Mouse (Mus musculus): ENCODE measurements at regions not wholly inside any gene's neighbourhood (a gene's known extent, or its start where the extent isn't known, plus 50 kb on each side); places are given as distances from the start of the nearest gene placed in this dataset. TPM values are rescaled to one million over a fixed set of nuclear protein-coding genes. Genes with fewer than 3 reads are reported as not detected.

GRCm38 (mm10) chr14:111330570-111330969 is 344.3 kb upstream of the Slitrk5 start:
- no peaks in the 10 kb centered on the region for H3K4me1 ChIP-seq
- no peak for ATAC-seq (ENCODE audit: insufficient number of reproducible peaks, insufficient read depth, low FRiP score, low TSS enrichment, low read depth)
- WGBS: 92% methylated on average over 3 of the region's 3 CpGs
- H3K4me3 ChIP-seq: no peak overlapping the region
- no peaks in the 10 kb centered on the region for H3K27me3 ChIP-seq
- H3K9me3 ChIP-seq: no peaks in the 10 kb centered on the region
- no peak overlapping the region for H3K9ac ChIP-seq
- no peak overlapping the region for H3K27ac ChIP-seq
- H3K36me3 ChIP-seq: no peaks in the 10 kb centered on the region
- no peak overlapping the region for H3K4me2 ChIP-seq

GRCm38 (mm10) chr14:111353518-111353917 is 321.4 kb upstream of the Slitrk5 start:
- H3K4me2 ChIP-seq: no peak overlapping the region
- H3K9me3 ChIP-seq: no peaks in the 10 kb centered on the region
- H3K36me3 ChIP-seq: no peaks in the 10 kb centered on the region
- no peak overlapping the region for H3K9ac ChIP-seq
- H3K4me3 ChIP-seq: no peak overlapping the region
- no peak overlapping the region for H3K27ac ChIP-seq
- 81% methylated on average over 5 of the region's 5 CpGs for WGBS
- H3K4me1 ChIP-seq: no peaks in the 10 kb centered on the region
- no peaks in the 10 kb centered on the region for H3K27me3 ChIP-seq
- ATAC-seq (ENCODE audit: insufficient number of reproducible peaks, insufficient read depth, low FRiP score, low TSS enrichment, low read depth): no peak

- no peak overlapping the region for H3K4me3 ChIP-seq
- no peak overlapping the region for H3K4me2 ChIP-seq
- H3K36me3 ChIP-seq: no peaks in the 10 kb centered on the region
- no peak overlapping the region for H3K9ac ChIP-seq
- no peaks in the 10 kb centered on the region for H3K27me3 ChIP-seq
- 47% methylated on average over 1 of the region's 1 CpGs for WGBS
- no peaks in the 10 kb centered on the region for H3K4me1 ChIP-seq
- no peak overlapping the region for H3K27ac ChIP-seq
- no peaks in the 10 kb centered on the region for H3K9me3 ChIP-seq
- ATAC-seq (ENCODE audit: insufficient number of reproducible peaks, insufficient read depth, low FRiP score, low TSS enrichment, low read depth): no peak
These were observed 278.1 kb upstream of the Slitrk5 start for GRCm38 (mm10) chr14:111396803-111397202.

- no peak overlapping the region for H3K9ac ChIP-seq
- WGBS: 35% methylated on average over 3 of the region's 3 CpGs
- ATAC-seq (ENCODE audit: insufficient number of reproducible peaks, insufficient read depth, low FRiP score, low TSS enrichment, low read depth): no peak
- no peak overlapping the region for H3K4me2 ChIP-seq
- H3K4me3 ChIP-seq: no peak overlapping the region
- H3K27me3 ChIP-seq: no peaks in the 10 kb centered on the region
- no peak overlapping the region for H3K27ac ChIP-seq
- no peaks in the 10 kb centered on the region for H3K9me3 ChIP-seq
- no peaks in the 10 kb centered on the region for H3K36me3 ChIP-seq
- no peaks in the 10 kb centered on the region for H3K4me1 ChIP-seq
These were observed 274.1 kb upstream of the Slitrk5 start for GRCm38 (mm10) chr14:111400809-111401208.

GRCm38 (mm10) chr14:111402538-111402937 is 272.4 kb upstream of the Slitrk5 start:
- WGBS: 32% methylated on average over 1 of the region's 1 CpGs
- H3K4me3 ChIP-seq: no peak overlapping the region
- no peaks in the 10 kb centered on the region for H3K27me3 ChIP-seq
- H3K4me2 ChIP-seq: no peak overlapping the region
- H3K27ac ChIP-seq: no peak overlapping the region
- H3K9ac ChIP-seq: no peak overlapping the region
- H3K4me1 ChIP-seq: no peaks in the 10 kb centered on the region
- no peak for ATAC-seq (ENCODE audit: insufficient number of reproducible peaks, insufficient read depth, low FRiP score, low TSS enrichment, low read depth)
- H3K9me3 ChIP-seq: no peaks in the 10 kb centered on the region
- no peaks in the 10 kb centered on the region for H3K36me3 ChIP-seq

GRCm38 (mm10) chr14:111403555-111403954 is 271.3 kb upstream of the Slitrk5 start:
- no peaks in the 10 kb centered on the region for H3K36me3 ChIP-seq
- H3K27me3 ChIP-seq: no peaks in the 10 kb centered on the region
- ATAC-seq (ENCODE audit: insufficient number of reproducible peaks, insufficient read depth, low FRiP score, low TSS enrichment, low read depth): no peak
- no peaks in the 10 kb centered on the region for H3K4me1 ChIP-seq
- H3K9me3 ChIP-seq: no peaks in the 10 kb centered on the region
- no peak overlapping the region for H3K4me2 ChIP-seq
- no peak overlapping the region for H3K9ac ChIP-seq
- H3K27ac ChIP-seq: no peak overlapping the region
- H3K4me3 ChIP-seq: no peak overlapping the region
- 78% methylated on average over 1 of the region's 1 CpGs for WGBS

GRCm38 (mm10) chr14:111413543-111413942 is 261.4 kb upstream of the Slitrk5 start:
- 85% methylated on average over 3 of the region's 3 CpGs for WGBS
- no peaks in the 10 kb centered on the region for H3K4me1 ChIP-seq
- H3K9ac ChIP-seq: no peak overlapping the region
- H3K4me3 ChIP-seq: no peak overlapping the region
- ATAC-seq (ENCODE audit: insufficient number of reproducible peaks, insufficient read depth, low FRiP score, low TSS enrichment, low read depth): no peak
- no peak overlapping the region for H3K27ac ChIP-seq
- H3K9me3 ChIP-seq: no peaks in the 10 kb centered on the region
- H3K27me3 ChIP-seq: no peaks in the 10 kb centered on the region
- H3K36me3 ChIP-seq: no peaks in the 10 kb centered on the region
- no peak overlapping the region for H3K4me2 ChIP-seq

- Histone ChIP-seq H3K27me3 (no peaks in the 10 kb centered on the region), H3K4me3 (no peak overlapping the region), H3K9ac (no peak overlapping the region), H3K4me2 (no peak overlapping the region), H3K9me3 (no peaks in the 10 kb centered on the region), H3K4me1 (no peaks in the 10 kb centered on the region), H3K36me3 (no peaks in the 10 kb centered on the region), H3K27ac (no peak overlapping the region)
- 82% methylated on average over 3 of the region's 3 CpGs for whole genome bisulfite sequencing
- ATAC-seq (ENCODE audit: insufficient number of reproducible peaks, insufficient read depth, low FRiP score, low TSS enrichment, low read depth): no peak
These were observed 256.4 kb upstream of the Slitrk5 start for GRCm38 (mm10) chr14:111418531-111418930.

- WGBS: 80% methylated on average over 2 of the region's 2 CpGs
- Histone ChIP-seq H3K36me3 (no peaks in the 10 kb centered on the region), H3K27me3 (no peaks in the 10 kb centered on the region), H3K9me3 (no peaks in the 10 kb centered on the region), H3K4me2 (no peak overlapping the region), H3K9ac (no peak overlapping the region), H3K27ac (no peak overlapping the region), H3K4me1 (no peaks in the 10 kb centered on the region), H3K4me3 (no peak overlapping the region)
- no peak for ATAC-seq (ENCODE audit: insufficient number of reproducible peaks, insufficient read depth, low FRiP score, low TSS enrichment, low read depth)
These were observed 245.6 kb upstream of the Slitrk5 start for GRCm38 (mm10) chr14:111429101-111429857.

Small RNA genes lying in the stretch of these regions (microRNA-seq; reads per million reads assigned to microRNA genes)
- not detected for gene Gm22802
